Mouse (Mus musculus) hindbrain, postnatal 0 days (tissue): ENCODE measurements around the gene Ddx39b. TPM values are rescaled to one million over a fixed set of nuclear protein-coding genes. Genes with fewer than 3 reads are reported as not detected.

Source experiments
- ATAC-seq: fragments of 200-750 bp; cut with Nextera tagmentation; 2 replicates; pipeline ENCODE4 v1.8.0; 2017; ENCODE audit warnings: mild to moderate bottlenecking, moderate TSS enrichment, moderate library complexity
- DNase-seq: peaks from one replicate; pipeline ENCODE4 v3.0.0-alpha.2; 2015; ENCODE audit warnings: low spot score
- H3K27ac ChIP-seq: fragments of 300-500 bp; sonication (generic); 2 replicates; pipeline ENCODE4 v1.5.1; 2014; ENCODE audit warnings: mild to moderate bottlenecking
- H3K27me3 ChIP-seq: fragments of 300-500 bp; sonication (generic); 2 replicates; pipeline ENCODE4 v1.6.1; 2014; ENCODE audit warnings: low read length, mixed read lengths; ENCODE audit not compliant: insufficient read depth
- H3K36me3 ChIP-seq: fragments of 300-500 bp; sonication (generic); 2 replicates; pipeline ENCODE4 v1.6.1; 2014; ENCODE audit warnings: low read length, mixed read lengths; ENCODE audit not compliant: insufficient read depth
- H3K4me1 ChIP-seq: fragments of 300-500 bp; sonication (generic); 2 replicates; pipeline ENCODE4 v1.6.1; 2014; ENCODE audit warnings: antibody characterized with exemption, low read length, mixed read lengths; ENCODE audit not compliant: insufficient read depth
- H3K4me2 ChIP-seq: fragments of 300-500 bp; sonication (generic); 2 replicates; pipeline ENCODE4 v1.6.1; 2014; ENCODE audit warnings: low read depth, mild to moderate bottlenecking, low read length, moderate library complexity, mixed read lengths
- H3K4me3 ChIP-seq: fragments of 300-500 bp; sonication (generic); 2 replicates; pipeline ENCODE4 v1.5.1; 2014; ENCODE audit warnings: low read length
- H3K9ac ChIP-seq: fragments of 300-500 bp; sonication (generic); replicated peaks from 2 replicates; pipeline ENCODE4 v1.6.1; 2014; ENCODE audit warnings: mild to moderate bottlenecking, low read length, moderate library complexity, mixed read lengths
- H3K9me3 ChIP-seq: fragments of 300-500 bp; sonication (generic); 2 replicates; pipeline ENCODE4 v1.6.1; 2016; ENCODE audit warnings: low read length, mixed read lengths
- CTCF ChIP-seq: IDR thresholded peaks from 2 replicates; pipeline ENCODE4 v1.5.1; 2016; ENCODE audit warnings: antibody characterized with exemption, control low read depth, low read depth
- WGBS: fragments of 180-500 bp; shearing (Covaris S2); extraction: QIAGEN DNeasy Blood & Tissue Kit; methylation state at CpG from one replicate; pipeline ENCODE4 v1.1.7; 2014; 5-methylcytosine and 5-hydroxymethylcytosine counted together
- polyA plus RNA-seq: library from polyadenylated mRNA; unstranded; fragments of >200 nt; fragmentation: Nextera tagmentation; extraction: Ambion mirVana; gene quantifications from 2 replicates; pipeline ENCODE4 v1.2.1, GENCODE M21; 2015
- total RNA-seq: library from RNA; depleted of rRNA; stranded (reverse); fragments of >200 nt; gene quantifications from 2 replicates; pipeline ENCODE4 v1.2.3, GENCODE M21; 2014

Gene Ddx39b
- total and polyA plus RNA-seq, 2 experiments from 2014 or later: 266 to 341 TPM

- H3K9me3 ChIP-seq: no peaks in the 10 kb centered on the region
- TF ChIP-seq CTCF: peak; percentile 77
- peaks cover 30% of the 10 kb centered on the region for H3K36me3 ChIP-seq
- peak; percentile 61 for DNase-seq
- no peaks in the 10 kb centered on the region for H3K27me3 ChIP-seq
- H3K9ac ChIP-seq: no peak overlapping the region
- no peak overlapping the region for H3K4me3 ChIP-seq
- H3K4me1 ChIP-seq: 0 out of 2 replicates have a peak, but pooled peaks cover 4% of the 10 kb centered on the region
- peak; percentile 41 for ATAC-seq
- H3K4me2 ChIP-seq: no peak overlapping the region
- no peak overlapping the region for H3K27ac ChIP-seq
- 60% methylated on average over 11 of the region's 11 CpGs for WGBS
Observed at GRCm38 (mm10) chr17:35254241-35255098, 12.9 kb downstream of the Ddx39b start.

- H3K4me2 ChIP-seq: no peak overlapping the region
- peaks cover 23% of the 10 kb centered on the region for H3K36me3 ChIP-seq
- no peak overlapping the region for H3K9ac ChIP-seq
- DNase-seq (no peak), ATAC-seq (no peak)
- H3K4me3 ChIP-seq: no peak overlapping the region
- 0 out of 2 replicates have a peak, but pooled peaks cover 4% of the 10 kb centered on the region for H3K4me1 ChIP-seq
- TF ChIP-seq CTCF: no peak
- no peaks in the 10 kb centered on the region for H3K9me3 ChIP-seq
- WGBS: 80% methylated on average over 3 of the region's 3 CpGs
- no peak overlapping the region for H3K27ac ChIP-seq
- H3K27me3 ChIP-seq: no peaks in the 10 kb centered on the region
Observed at GRCm38 (mm10) chr17:35255301-35255700, 13.8 kb downstream of the Ddx39b start.

- Histone ChIP-seq H3K4me1 (0 out of 2 replicates have a peak, but pooled peaks cover 4% of the 10 kb centered on the region), H3K36me3 (peaks cover 23% of the 10 kb centered on the region), H3K27me3 (no peaks in the 10 kb centered on the region), H3K4me2 (no peak overlapping the region), H3K4me3 (no peak overlapping the region), H3K9ac (no peak overlapping the region), H3K9me3 (no peaks in the 10 kb centered on the region), H3K27ac (no peak overlapping the region)
- 59% methylated on average over 4 of the region's 4 CpGs for WGBS
- ATAC-seq (no peak), DNase-seq (no peak)
- TF ChIP-seq CTCF: no peak
Observed at GRCm38 (mm10) chr17:35255704-35256103, 14.2 kb downstream of the Ddx39b start.

GRCm38 (mm10) chr17:35257378-35257777 lies 15.8 kb downstream of the Ddx39b start:
- Histone ChIP-seq H3K4me1 (0 out of 2 replicates have a peak, but pooled peaks cover 4% of the 10 kb centered on the region), H3K27ac (no peak overlapping the region), H3K4me3 (no peak overlapping the region), H3K36me3 (peaks cover 17% of the 10 kb centered on the region), H3K9me3 (no peaks in the 10 kb centered on the region), H3K27me3 (no peaks in the 10 kb centered on the region), H3K9ac (no peak overlapping the region), H3K4me2 (no peak overlapping the region)
- TF ChIP-seq CTCF: no peak
- 72% methylated on average over 1 of the region's 1 CpGs for WGBS
- ATAC-seq: no peak
- no peak for DNase-seq

GRCm38 (mm10) chr17:35257824-35258491 lies 16.4 kb downstream of the Ddx39b start:
- H3K4me1 ChIP-seq: 0 out of 2 replicates have a peak, but pooled peaks cover 4% of the 10 kb centered on the region
- WGBS: 7% methylated on average over 17 of the region's 17 CpGs
- H3K4me2 ChIP-seq: peak overlapping the region; percentile 42
- peak; percentile 93 for TF ChIP-seq CTCF
- H3K9ac ChIP-seq: no peak overlapping the region
- peak; percentile 30 for ATAC-seq
- peak overlapping the region; percentile 15; the same call in 1 of the 2 replicates for H3K4me3 ChIP-seq
- H3K36me3 ChIP-seq: peaks cover 11% of the 10 kb centered on the region
- DNase-seq: peak; percentile 95
- no peaks in the 10 kb centered on the region for H3K9me3 ChIP-seq
- H3K27ac ChIP-seq: no peak overlapping the region
- no peaks in the 10 kb centered on the region for H3K27me3 ChIP-seq

- Histone ChIP-seq H3K9me3 (no peaks in the 10 kb centered on the region), H3K36me3 (peaks cover 4% of the 10 kb centered on the region), H3K4me2 (no peak overlapping the region), H3K27me3 (no peaks in the 10 kb centered on the region), H3K4me1 (0 out of 2 replicates have a peak, but pooled peaks cover 4% of the 10 kb centered on the region), H3K27ac (no peak overlapping the region), H3K9ac (no peak overlapping the region), H3K4me3 (no peak overlapping the region)
- TF ChIP-seq CTCF: no peak
- DNase-seq: no peak
- ATAC-seq: no peak
- WGBS: 65% methylated on average over 13 of the region's 14 CpGs
Observed at GRCm38 (mm10) chr17:35258492-35259478, 17.2 kb downstream of the Ddx39b start.
